Mouse (Mus musculus): ENCODE results near the gene Tubb2a. TPM values are rescaled to one million over a fixed set of nuclear protein-coding genes. Genes with fewer than 3 reads are reported as not detected.

Tubb2a gene
- polyA plus RNA-seq, 1 experiment from 2014 or later: 1,972 TPM

- WGBS: 73% methylated on average over 4 of the region's 4 CpGs
- no peak overlapping the region for H3K4me2 ChIP-seq
- H3K4me3 ChIP-seq: no peak overlapping the region
- no peaks in the 10 kb centered on the region for H3K36me3 ChIP-seq
- H3K9me3 ChIP-seq: no peaks in the 10 kb centered on the region
- peaks cover 4% of the 10 kb centered on the region; the same call in 1 of the 2 replicates for H3K4me1 ChIP-seq (replicated peaks)
- H3K27me3 ChIP-seq: no peaks in the 10 kb centered on the region
- ATAC-seq (ENCODE audit: low FRiP score): no peak
- H3K27ac ChIP-seq: no peak overlapping the region
- H3K9ac ChIP-seq: no peak overlapping the region
Measured at GRCm38 (mm10) chr13:34109035-34109676, 31.3 kb upstream of the Tubb2a start.

GRCm38 (mm10) chr13:34106999-34107398, 29.2 kb upstream of the Tubb2a start:
- Histone ChIP-seq H3K4me2 (no peak overlapping the region), H3K4me1 (replicated peaks) (peaks cover 4% of the 10 kb centered on the region; the same call in 1 of the 2 replicates), H3K9me3 (no peaks in the 10 kb centered on the region), H3K27ac (no peak overlapping the region), H3K36me3 (no peaks in the 10 kb centered on the region), H3K9ac (no peak overlapping the region), H3K27me3 (no peaks in the 10 kb centered on the region), H3K4me3 (no peak overlapping the region)
- ATAC-seq (ENCODE audit: low FRiP score): no peak
- WGBS: 93% methylated on average over 1 of the region's 1 CpGs

- no peak overlapping the region for H3K27ac ChIP-seq
- peaks cover 4% of the 10 kb centered on the region; the same call in 1 of the 2 replicates for H3K4me1 ChIP-seq (replicated peaks)
- H3K27me3 ChIP-seq: no peaks in the 10 kb centered on the region
- no peak for ATAC-seq (ENCODE audit: low FRiP score)
- 87% methylated on average over 2 of the region's 2 CpGs for WGBS
- H3K4me2 ChIP-seq: no peak overlapping the region
- H3K9ac ChIP-seq: no peak overlapping the region
- no peaks in the 10 kb centered on the region for H3K9me3 ChIP-seq
- H3K4me3 ChIP-seq: no peak overlapping the region
- H3K36me3 ChIP-seq: no peaks in the 10 kb centered on the region
Measured at GRCm38 (mm10) chr13:34106256-34106655, 28.4 kb upstream of the Tubb2a start.

GRCm38 (mm10) chr13:34105364-34105763, 27.6 kb upstream of the Tubb2a start:
- Histone ChIP-seq H3K4me2 (no peak overlapping the region), H3K36me3 (no peaks in the 10 kb centered on the region), H3K27me3 (no peaks in the 10 kb centered on the region), H3K27ac (no peak overlapping the region), H3K9ac (no peak overlapping the region), H3K4me3 (no peak overlapping the region), H3K9me3 (no peaks in the 10 kb centered on the region), H3K4me1 (replicated peaks) (peaks cover 4% of the 10 kb centered on the region; the same call in 1 of the 2 replicates)
- ATAC-seq (ENCODE audit: low FRiP score): no peak
- WGBS: 77% methylated on average over 1 of the region's 1 CpGs

- H3K27me3 ChIP-seq: no peaks in the 10 kb centered on the region
- no peak overlapping the region for H3K4me3 ChIP-seq
- H3K27ac ChIP-seq: no peak overlapping the region
- no peak for ATAC-seq (ENCODE audit: low FRiP score)
- H3K4me1 ChIP-seq (replicated peaks): peaks cover 2% of the 10 kb centered on the region; the same call in 1 of the 2 replicates
- no peak overlapping the region for H3K4me2 ChIP-seq
- H3K9ac ChIP-seq: no peak overlapping the region
- WGBS: 87% methylated on average over 9 of the region's 9 CpGs
- no peaks in the 10 kb centered on the region for H3K36me3 ChIP-seq
- no peaks in the 10 kb centered on the region for H3K9me3 ChIP-seq
Measured at GRCm38 (mm10) chr13:34101908-34102307, 24.1 kb upstream of the Tubb2a start.

- H3K4me2 ChIP-seq: no peak overlapping the region
- no peaks in the 10 kb centered on the region for H3K27me3 ChIP-seq
- H3K36me3 ChIP-seq: no peaks in the 10 kb centered on the region
- H3K4me3 ChIP-seq: no peak overlapping the region
- H3K9ac ChIP-seq: no peak overlapping the region
- no peak overlapping the region for H3K27ac ChIP-seq
- H3K9me3 ChIP-seq: no peaks in the 10 kb centered on the region
- no peak for ATAC-seq (ENCODE audit: low FRiP score)
- peaks cover 9% of the 10 kb centered on the region for H3K4me1 ChIP-seq (replicated peaks)
- WGBS: 97% methylated on average over 10 of the region's 10 CpGs
Measured at GRCm38 (mm10) chr13:34101247-34101646, 23.4 kb upstream of the Tubb2a start.

- Histone ChIP-seq H3K9me3 (no peaks in the 10 kb centered on the region), H3K4me2 (no peak overlapping the region), H3K36me3 (no peaks in the 10 kb centered on the region), H3K27me3 (no peaks in the 10 kb centered on the region), H3K9ac (0 out of 2 replicates have a peak overlapping the region, but pooled peaks have one; percentile 1), H3K4me1 (replicated peaks) (peaks cover 12% of the 10 kb centered on the region), H3K4me3 (no peak overlapping the region), H3K27ac (no peak overlapping the region)
- 81% methylated on average over 3 of the region's 3 CpGs for WGBS
- ATAC-seq (ENCODE audit: low FRiP score): no peak
Measured at GRCm38 (mm10) chr13:34100733-34101132, 22.9 kb upstream of the Tubb2a start.

GRCm38 (mm10) chr13:34097086-34097485, 19.3 kb upstream of the Tubb2a start:
- no peaks in the 10 kb centered on the region for H3K9me3 ChIP-seq
- H3K9ac ChIP-seq: no peak overlapping the region
- no peak for ATAC-seq (ENCODE audit: low FRiP score)
- peak overlapping the region; percentile 86 for H3K27ac ChIP-seq
- no peak overlapping the region for H3K4me2 ChIP-seq
- no peaks in the 10 kb centered on the region for H3K36me3 ChIP-seq
- no peak overlapping the region for H3K4me3 ChIP-seq
- H3K27me3 ChIP-seq: no peaks in the 10 kb centered on the region
- 37% methylated on average over 3 of the region's 3 CpGs for WGBS
- H3K4me1 ChIP-seq (replicated peaks): peaks cover 20% of the 10 kb centered on the region

GRCm38 (mm10) chr13:34096455-34096854, 18.6 kb upstream of the Tubb2a start:
- Histone ChIP-seq H3K27ac (peak overlapping the region; percentile 86), H3K4me2 (peak overlapping the region; percentile 26; the same call in 1 of the 2 replicates), H3K9me3 (no peaks in the 10 kb centered on the region), H3K4me3 (no peak overlapping the region), H3K4me1 (replicated peaks) (peaks cover 20% of the 10 kb centered on the region), H3K27me3 (no peaks in the 10 kb centered on the region), H3K36me3 (no peaks in the 10 kb centered on the region), H3K9ac (0 out of 2 replicates have a peak overlapping the region, but pooled peaks have one; percentile 20)
- 60% methylated on average over 4 of the region's 4 CpGs for WGBS
- ATAC-seq (ENCODE audit: low FRiP score): peak; percentile 77

GRCm38 (mm10) chr13:34095542-34096435, 18.0 kb upstream of the Tubb2a start:
- Histone ChIP-seq H3K9ac (0 out of 2 replicates have a peak overlapping the region, but pooled peaks have one; percentile 20), H3K4me2 (peak overlapping the region; percentile 26; the same call in 1 of the 2 replicates), H3K4me3 (no peak overlapping the region), H3K36me3 (no peaks in the 10 kb centered on the region), H3K9me3 (no peaks in the 10 kb centered on the region), H3K27ac (peak overlapping the region; percentile 86), H3K27me3 (no peaks in the 10 kb centered on the region), H3K4me1 (replicated peaks) (peaks cover 20% of the 10 kb centered on the region)
- 21% methylated on average over 7 of the region's 7 CpGs for WGBS
- ATAC-seq (ENCODE audit: low FRiP score): peak; percentile 96

- no peak overlapping the region; the same call in 1 of the 2 replicates for H3K4me3 ChIP-seq
- H3K36me3 ChIP-seq: no peaks in the 10 kb centered on the region
- peak overlapping the region; percentile 61 for H3K9ac ChIP-seq
- peak overlapping the region; percentile 39; the same call in 1 of the 2 replicates for H3K4me2 ChIP-seq
- peaks cover 37% of the 10 kb centered on the region for H3K4me1 ChIP-seq (replicated peaks)
- H3K9me3 ChIP-seq: no peaks in the 10 kb centered on the region
- ATAC-seq (ENCODE audit: low FRiP score): 0 out of 2 replicates have a peak, but pooled peaks have one; percentile 18
- 32% methylated on average over 3 of the region's 3 CpGs for WGBS
- no peaks in the 10 kb centered on the region for H3K27me3 ChIP-seq
- peak overlapping the region; percentile 92 for H3K27ac ChIP-seq
Measured at GRCm38 (mm10) chr13:34089358-34089757, 11.6 kb upstream of the Tubb2a start.

GRCm38 (mm10) chr13:34088871-34089288, 11.1 kb upstream of the Tubb2a start:
- Histone ChIP-seq H3K4me2 (peak overlapping the region; percentile 39), H3K36me3 (no peaks in the 10 kb centered on the region), H3K4me1 (replicated peaks) (peaks cover 37% of the 10 kb centered on the region), H3K27ac (peak overlapping the region; percentile 92), H3K9me3 (no peaks in the 10 kb centered on the region), H3K9ac (peak overlapping the region; percentile 61), H3K27me3 (no peaks in the 10 kb centered on the region), H3K4me3 (peak overlapping the region; percentile 20)
- peak; percentile 90 for ATAC-seq (ENCODE audit: low FRiP score)
- 26% methylated on average over 7 of the region's 7 CpGs for WGBS

All from hindbrain, embryonic 13.5 days (tissue).